Comparison of ENCODE assay signal across 10 mouse cellular contexts in the genomic region with DNA sequence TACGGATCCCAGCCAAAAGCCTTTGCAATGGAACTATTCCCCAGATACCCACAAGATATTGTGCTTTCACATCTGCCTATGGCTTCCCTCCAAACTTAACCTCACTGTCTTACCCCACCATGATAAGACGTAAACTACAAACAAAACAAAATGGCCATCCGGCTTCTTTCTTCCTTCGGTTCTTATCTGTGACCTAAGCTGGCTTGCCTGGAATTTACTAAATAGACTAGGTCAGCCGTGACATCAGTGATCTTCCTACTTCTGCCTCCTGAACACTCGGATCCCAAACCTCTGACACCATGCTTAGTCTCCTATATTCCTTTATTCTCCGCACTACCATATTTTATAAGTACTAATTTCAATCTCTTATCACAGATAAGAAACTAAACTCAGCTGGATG. TPM values are rescaled to one million over a fixed set of nuclear protein-coding genes. Genes with fewer than 3 reads are reported as not detected.
A peak's percentile ranks its signal among the peaks of the same experiment; 100 is the strongest.
DNase-seq lines count a peak whose midpoint lies in the region; ATAC-seq and TF ChIP-seq lines count a peak whose summit lies in the region.
"Had no signal": no experiment of that assay in that cellular context is flagged by ENCODE, and none has a peak within 500 bp of the region (broad histone marks: within the 10 kb centered on the region; RNA-seq: fewer than 3 reads in every experiment).

No protein-coding gene starts in this region.

- intact Hi-C loops in heart, postnatal 14 days (cut with DNase I) = loop anchor here (10.0 kb wide), 2 partner anchors 406 to 466 kb away; partner anchors contain the start of gene Zfp62

- no peak for TF ChIP-seq CTCF in ES-Bruce4 (IDR thresholded peaks at IDR 0.05; ENCODE audit: low read depth, low read length)
- no peak for TF ChIP-seq CTCF in forebrain, postnatal 0 days (IDR thresholded peaks at IDR 0.05; ENCODE audit: low read depth)

- H3K4me1 ChIP-seq in heart, embryonic 14.5 days (ENCODE audit: control insufficient read depth in 2 of 2, insufficient read depth in 2 of 2, low read length in 2 of 2) = peaks cover 2 to 22% of the 10 kb centered on the region in 2 experiments; a peak in 3 of 4 replicates
- H3K4me1 ChIP-seq in ES-Bruce4 (ENCODE audit: control insufficient read depth, insufficient read depth, low read length) = peaks cover 3% of the 10 kb centered on the region
- peaks cover 19% of the 10 kb centered on the region for H3K4me1 ChIP-seq in forebrain, postnatal 0 days (ENCODE audit: insufficient read depth)
- H3K4me1 ChIP-seq in midbrain, embryonic 10.5 days = peaks cover 37% of the 10 kb centered on the region

- no peak for ATAC-seq in heart, embryonic 14.5 days (ENCODE audit: insufficient number of reproducible peaks, insufficient read depth, low FRiP score, low read depth)
- no peak for ATAC-seq in forebrain, postnatal 0 days
- ATAC-seq in granulocyte monocyte progenitor cell, adult 5-6 weeks (replicated peaks; ENCODE audit: poor library complexity, severe bottlenecking) = no peak

- no peaks in the 10 kb centered on the region for H3K9me3 ChIP-seq in heart, embryonic 14.5 days (ENCODE audit: control insufficient read depth, low read length)
- H3K9me3 ChIP-seq in ES-Bruce4 (replicated peaks; ENCODE audit: control insufficient read depth, insufficient read depth, low read length, poor library complexity, severe bottlenecking) = no peaks in the 10 kb centered on the region
- no peaks in the 10 kb centered on the region for H3K9me3 ChIP-seq in forebrain, postnatal 0 days (ENCODE audit: low read length)
- no peaks in the 10 kb centered on the region for H3K9me3 ChIP-seq in midbrain, embryonic 10.5 days (replicated peaks)

- no peak for DNase-seq in heart, postnatal 14 days
- no peak for DNase-seq in forebrain, postnatal 0 days
- DNase-seq in midbrain, embryonic 10.5 days (ENCODE audit: low spot score) = no peak
- DNase-seq in urinary bladder, adult 18-20 months (ENCODE audit: low spot score in 2 of 2) = no peak
- DNase-seq in B cell, adult 2 months = no peak
- DNase-seq: lung, adult 18-20 months; right cerebral cortex, postnatal 14 days had no signal

- 45% methylated on average over 7 of the region's 7 CpGs for WGBS in heart, embryonic 14.5 days
- WGBS in forebrain, postnatal 0 days = 87% methylated on average over 7 of the region's 7 CpGs
- WGBS in midbrain, embryonic 10.5 days = 82% methylated on average over 7 of the region's 7 CpGs

- H3K4me3 ChIP-seq in heart, embryonic 14.5 days (ENCODE audit: control insufficient read depth in 1 of 2, insufficient read depth in 1 of 2, low read depth in 1 of 2, low read length in 2 of 2) = peak overlapping the region in 1 of 2 experiments; percentile 88; a peak in 1 of 4 replicates
- peak overlapping the region; percentile 49 for H3K4me3 ChIP-seq in ES-Bruce4 (ENCODE audit: low read depth, low read length)
- no peak overlapping the region for H3K4me3 ChIP-seq in forebrain, postnatal 0 days (ENCODE audit: low read depth, low read length)
- peak overlapping the region; percentile 90 for H3K4me3 ChIP-seq in midbrain, embryonic 10.5 days

- H3K4me2 ChIP-seq in heart, embryonic 14.5 days (ENCODE audit: low read length) = peak overlapping the region; percentile 96
- H3K4me2 ChIP-seq in forebrain, postnatal 0 days (ENCODE audit: low read depth) = peak overlapping the region; percentile 67; the same call in 1 of the 2 replicates

- no peak for TF ChIP-seq EP300 in ES-Bruce4 (IDR thresholded peaks at IDR 0.05; ENCODE audit: insufficient read depth, low read depth, low read length)

- H3K9ac ChIP-seq in heart, embryonic 14.5 days (ENCODE audit: low read length) = peak overlapping the region; percentile 95; the same call in 1 of the 2 replicates
- peak overlapping the region; percentile 97 for H3K9ac ChIP-seq in ES-Bruce4 (ENCODE audit: low read depth, poor library complexity, severe bottlenecking)
- H3K9ac ChIP-seq in forebrain, postnatal 0 days = no peak overlapping the region

- H3K36me3 ChIP-seq in heart, embryonic 14.5 days (ENCODE audit: control insufficient read depth, insufficient read depth, low read length) = peaks cover 23% of the 10 kb centered on the region
- peaks cover 27% of the 10 kb centered on the region for H3K36me3 ChIP-seq in ES-Bruce4 (ENCODE audit: control insufficient read depth, insufficient read depth, low read length, poor library complexity, severe bottlenecking)
- peaks cover 17% of the 10 kb centered on the region for H3K36me3 ChIP-seq in forebrain, postnatal 0 days (ENCODE audit: insufficient read depth)
- peaks cover 23% of the 10 kb centered on the region for H3K36me3 ChIP-seq in midbrain, embryonic 10.5 days

- TF ChIP-seq POLR2A in ES-Bruce4 (IDR thresholded peaks at IDR 0.05; ENCODE audit: insufficient read depth, low read length) = no peak

- peak overlapping the region; percentile 0 to 40; a peak in 2 of 4 replicates for H3K27ac ChIP-seq in heart, embryonic 14.5 days (replicated peaks in 1 of 2; ENCODE audit: control insufficient read depth in 1 of 2, insufficient read depth in 1 of 2, low read depth in 2 of 2, low read length in 2 of 2)
- peak overlapping the region; percentile 45; the same call in 1 of the 2 replicates for H3K27ac ChIP-seq in ES-Bruce4 (ENCODE audit: insufficient read depth, low read length)
- no peak overlapping the region for H3K27ac ChIP-seq in forebrain, postnatal 0 days (ENCODE audit: low read depth, low read length)
- H3K27ac ChIP-seq in midbrain, embryonic 10.5 days (replicated peaks) = no peak overlapping the region

- H3K27me3 ChIP-seq in heart, embryonic 14.5 days (ENCODE audit: control insufficient read depth, insufficient read depth, low read length) = no peaks in the 10 kb centered on the region
- H3K27me3 ChIP-seq in ES-Bruce4 (ENCODE audit: control insufficient read depth, insufficient read depth, low read length, poor library complexity, severe bottlenecking) = no peaks in the 10 kb centered on the region
- no peaks in the 10 kb centered on the region for H3K27me3 ChIP-seq in forebrain, postnatal 0 days (ENCODE audit: insufficient read depth, low read length)
- no peaks in the 10 kb centered on the region for H3K27me3 ChIP-seq in midbrain, embryonic 10.5 days (ENCODE audit: low read depth, poor library complexity, severe bottlenecking)

RNA-seq across cellular contexts. Expression of gene Rack1, which starts 1.8 kb away (rescaled TPM):
- 462 and 512 TPM in 2 replicates for polyA plus RNA-seq in heart, embryonic 14.5 days (2014; fragmentation: Nextera tagmentation; extraction: Ambion mirVana)
- total RNA-seq in heart, postnatal 14 days (2021) = 100 to 1,000 TPM; 400 to 478 TPM
- 2,044 and 2,161 TPM in 2 replicates for polyA plus RNA-seq in ES-Bruce4 (2011; ENCODE audit: insufficient read depth, insufficient read length, low read depth, missing spikeins)
- 1,021 and 1,323 TPM in 2 replicates for total RNA-seq in forebrain, postnatal 0 days (2014; rRNA removed)
- 368 and 466 TPM in 2 replicates for polyA plus RNA-seq in forebrain, postnatal 0 days (2015; fragmentation: Nextera tagmentation; extraction: Ambion mirVana)
- 659 and 788 TPM in 2 replicates for polyA plus RNA-seq in midbrain, embryonic 10.5 days (2016; fragmentation: Nextera tagmentation; extraction: Ambion mirVana)
- total RNA-seq in granulocyte monocyte progenitor cell, adult 5-6 weeks (2014; fragmentation: Nextera tagmentation) = 2,229 and 2,435 TPM in 2 replicates
- 1,577 and 1,773 TPM in 2 replicates for total RNA-seq in granulocyte monocyte progenitor cell, adult 5-6 weeks (2017)

RNA-seq across cellular contexts. Expression of gene Trim41, which starts 18.8 kb away (rescaled TPM):
- polyA plus RNA-seq in heart, embryonic 14.5 days (2014; fragmentation: Nextera tagmentation; extraction: Ambion mirVana) = 3.2 and 3.8 TPM in 2 replicates
- 10 to 100 TPM; 26.4 to 27.0 TPM for total RNA-seq in heart, postnatal 14 days (2021)
- polyA plus RNA-seq in ES-Bruce4 (2011; ENCODE audit: insufficient read depth, insufficient read length, low read depth, missing spikeins) = 29.6 and 32.2 TPM in 2 replicates
- 42.2 and 47.1 TPM in 2 replicates for total RNA-seq in forebrain, postnatal 0 days (2014; rRNA removed)
- 4.4 TPM in 2 replicates for polyA plus RNA-seq in forebrain, postnatal 0 days (2015; fragmentation: Nextera tagmentation; extraction: Ambion mirVana)
- 4.7 and 5.3 TPM in 2 replicates for polyA plus RNA-seq in midbrain, embryonic 10.5 days (2016; fragmentation: Nextera tagmentation; extraction: Ambion mirVana)
- total RNA-seq in granulocyte monocyte progenitor cell, adult 5-6 weeks (2014; fragmentation: Nextera tagmentation) = 17.1 and 24.2 TPM in 2 replicates
- total RNA-seq in granulocyte monocyte progenitor cell, adult 5-6 weeks (2017) = 39.4 and 50.8 TPM in 2 replicates

RNA-seq across cellular contexts. Expression of gene Trim7, which starts 27.6 kb away (rescaled TPM):
- 1.4 and 1.5 TPM in 2 replicates for polyA plus RNA-seq in heart, embryonic 14.5 days (2014; fragmentation: Nextera tagmentation; extraction: Ambion mirVana)
- total RNA-seq in heart, postnatal 14 days (2021) = 10 to 100 TPM; 23.4 to 23.9 TPM
- 8.1 and 8.7 TPM in 2 replicates for polyA plus RNA-seq in ES-Bruce4 (2011; ENCODE audit: insufficient read depth, insufficient read length, low read depth, missing spikeins)
- total RNA-seq in forebrain, postnatal 0 days (2014; rRNA removed) = 5.6 and 9.5 TPM in 2 replicates
- polyA plus RNA-seq in forebrain, postnatal 0 days (2015; fragmentation: Nextera tagmentation; extraction: Ambion mirVana) = 1.9 and 2.5 TPM in 2 replicates
- 0.32 and 0.99 TPM in 2 replicates for polyA plus RNA-seq in midbrain, embryonic 10.5 days (2016; fragmentation: Nextera tagmentation; extraction: Ambion mirVana)
- total RNA-seq in granulocyte monocyte progenitor cell, adult 5-6 weeks (2014; fragmentation: Nextera tagmentation) = not detected in 2 replicates
- 0.30 and 0.41 TPM in 2 replicates for total RNA-seq in granulocyte monocyte progenitor cell, adult 5-6 weeks (2017)

RNA-seq across cellular contexts. Expression of gene Gm12184, which starts 28.1 kb away (rescaled TPM):
- 5.7 and 7.0 TPM in 2 replicates for polyA plus RNA-seq in heart, embryonic 14.5 days (2014; fragmentation: Nextera tagmentation; extraction: Ambion mirVana)
- total RNA-seq in heart, postnatal 14 days (2021) = 1 to 10 TPM; 2.6 to 3.0 TPM
- 88.5 and 95.4 TPM in 2 replicates for polyA plus RNA-seq in ES-Bruce4 (2011; ENCODE audit: insufficient read depth, insufficient read length, low read depth, missing spikeins)
- 8.0 and 9.3 TPM in 2 replicates for total RNA-seq in forebrain, postnatal 0 days (2014; rRNA removed)
- 3.7 and 5.0 TPM in 2 replicates for polyA plus RNA-seq in forebrain, postnatal 0 days (2015; fragmentation: Nextera tagmentation; extraction: Ambion mirVana)
- 2.1 and 3.2 TPM in 2 replicates for polyA plus RNA-seq in midbrain, embryonic 10.5 days (2016; fragmentation: Nextera tagmentation; extraction: Ambion mirVana)
- 2.9 and 10.5 TPM in 2 replicates for total RNA-seq in granulocyte monocyte progenitor cell, adult 5-6 weeks (2014; fragmentation: Nextera tagmentation)
- total RNA-seq in granulocyte monocyte progenitor cell, adult 5-6 weeks (2017) = 14.2 and 35.9 TPM in 2 replicates

Comparison
In these comparisons a context has a peak if more than half of its experiments do, and no peak if none do; other contexts are left out.
1. H3K27ac ChIP-seq: peak in heart, embryonic 14.5 days (2 of 2) and ES-Bruce4 (single experiment); none in forebrain, postnatal 0 days (single experiment) and midbrain, embryonic 10.5 days (single experiment).